Mouse (Mus musculus) WW6 (cell line): ENCODE measurements around the gene Zyg11a.
"Not testable (repeated sequence)": the region's sequence is repeated elsewhere in the genome, so short reads cannot be mapped to it uniquely, and the experiment has no call there.

Experiments used
- DNase-seq: peaks from one replicate; pipeline ENCODE4 v3.0.0-alpha.2; 2013; ENCODE audit warnings: low read depth, low spot score

Zyg11a gene

GRCm38 (mm10) chr4:108217332-108218179, at the start of gene Zyg11a:
Gene Zyg11a, minus strand, starts transcription at chr4:108218048.
- peak; percentile 46 for DNase-seq

- DNase-seq = no peak
Observed at GRCm38 (mm10) chr4:108265774-108266173, 47.9 kb upstream of the Zyg11a start.

GRCm38 (mm10) chr4:108253317-108253716, 35.5 kb upstream of the Zyg11a start:
- no peak for DNase-seq

GRCm38 (mm10) chr4:108250501-108250900, 32.7 kb upstream of the Zyg11a start:
- no peak for DNase-seq

- no peak for DNase-seq
Observed at GRCm38 (mm10) chr4:108249314-108249713, 31.5 kb upstream of the Zyg11a start.

GRCm38 (mm10) chr4:108233654-108234053, 15.8 kb upstream of the Zyg11a start:
- no peak for DNase-seq

- no peak for DNase-seq
Observed at GRCm38 (mm10) chr4:108225341-108225872, 7.6 kb upstream of the Zyg11a start.

GRCm38 (mm10) chr4:108222507-108222906, 4.7 kb upstream of the Zyg11a start:
- no peak for DNase-seq

- DNase-seq = peak; percentile 91
Observed at GRCm38 (mm10) chr4:108219019-108219418, 1.2 kb upstream of the Zyg11a start.

GRCm38 (mm10) chr4:108213023-108213422, 4.8 kb downstream of the Zyg11a start:
- DNase-seq = no peak

- DNase-seq = no peak
Observed at GRCm38 (mm10) chr4:108204629-108205028, 13.2 kb downstream of the Zyg11a start.

GRCm38 (mm10) chr4:108199236-108199635, 18.6 kb downstream of the Zyg11a start:
- no peak for DNase-seq

- no peak for DNase-seq
Observed at GRCm38 (mm10) chr4:108196277-108196855, 21.5 kb downstream of the Zyg11a start.

- no peak for DNase-seq
Observed at GRCm38 (mm10) chr4:108192821-108193323, 25.0 kb downstream of the Zyg11a start.

- DNase-seq = peak; percentile 75
Observed at GRCm38 (mm10) chr4:108182278-108182677, 35.6 kb downstream of the Zyg11a start.

GRCm38 (mm10) chr4:108168056-108168455, 49.8 kb downstream of the Zyg11a start:
- no peak for DNase-seq

- no peak for DNase-seq
Observed at GRCm38 (mm10) chr4:108166874-108167273, 51.0 kb downstream of the Zyg11a start.

GRCm38 (mm10) chr4:108165152-108165895, 52.5 kb downstream of the Zyg11a start, which contains the start of gene Echdc2:
Gene Echdc2, plus strand, starts transcription at chr4:108165437.
- peak; percentile 36 for DNase-seq

GRCm38 (mm10) chr4:108163291-108163690, 54.6 kb downstream of the Zyg11a start:
- no peak for DNase-seq

GRCm38 (mm10) chr4:108161936-108162335, 55.9 kb downstream of the Zyg11a start:
- DNase-seq = no peak

GRCm38 (mm10) chr4:108155141-108155540, 62.7 kb downstream of the Zyg11a start:
- not testable (repeated sequence) for DNase-seq

- DNase-seq = peak; percentile 20
Observed at GRCm38 (mm10) chr4:108145554-108145953, 72.3 kb downstream of the Zyg11a start.
